Mouse (Mus musculus) CH12.LX (cell line): Measurements from ENCODE around the gene Cdc42ep1. TPM values are rescaled to one million over a fixed set of nuclear protein-coding genes. Genes with fewer than 3 reads are reported as not detected.

ENCODE experiments used
- DNase-seq: peaks from one replicate; pipeline ENCODE4 v3.0.0-alpha.2; 2013; ENCODE audit errors: extremely low read depth
- H3K27ac ChIP-seq: 2 replicates; pipeline ENCODE4 v1.5.1; 2012; ENCODE audit warnings: low read depth, mild to moderate bottlenecking, control low read depth, moderate library complexity; ENCODE audit not compliant: insufficient read depth
- H3K27me3 ChIP-seq: replicated peaks from 2 replicates; pipeline ENCODE3; 2012; ENCODE audit warnings: inconsistent platforms
- H3K36me3 ChIP-seq, 2 experiments: replicated peaks in 1 of 2; 2 replicates each; pipeline versions ENCODE3 to v1.6.1; 2012; ENCODE audit warnings: inconsistent platforms in 1 of 2, low read length in 1 of 2, mild to moderate bottlenecking in 1 of 2, mixed read lengths in 1 of 2, moderate library complexity in 1 of 2; ENCODE audit not compliant: control insufficient read depth in 1 of 2, insufficient read depth in 1 of 2
- H3K4me1 ChIP-seq, 2 experiments: 2 replicates each; pipeline ENCODE4 v1.6.1; 2012; ENCODE audit warnings: inconsistent platforms in 1 of 2, moderate library complexity in 1 of 2; ENCODE audit not compliant: insufficient read depth in 2 of 2, control insufficient read depth in 1 of 2
- H3K4me2 ChIP-seq: 2 replicates; pipeline ENCODE4 v1.6.1; 2012; ENCODE audit warnings: low read depth, mild to moderate bottlenecking, control low read depth; ENCODE audit not compliant: poor library complexity, insufficient read depth, severe bottlenecking
- H3K4me3 ChIP-seq, 3 experiments: fragments of 150-350 bp in 1 of 3; sonication (generic) in 1 of 3; replicated peaks in 1 of 3; 2 replicates each; pipeline versions ENCODE3 to v1.5.1; 2011 to 2012; ENCODE audit warnings: low read depth in 2 of 3, low read length in 2 of 3, mild to moderate bottlenecking in 2 of 3, moderate library complexity in 2 of 3, control low read depth in 1 of 3, improper control_type of control experiment in 1 of 3, inconsistent platforms in 1 of 3, mixed read lengths in 1 of 3; ENCODE audit not compliant: poor library complexity in 1 of 3
- H3K79me2 ChIP-seq: replicated peaks from 2 replicates; pipeline ENCODE4 v1.6.1; 2012; ENCODE audit warnings: mild to moderate bottlenecking, moderate library complexity; ENCODE audit not compliant: control insufficient read depth, poor library complexity, insufficient read depth, severe bottlenecking; ENCODE audit errors: extremely low read depth
- H3K9ac ChIP-seq: 2 replicates; pipeline ENCODE4 v1.6.1; 2012; ENCODE audit warnings: low read depth, mild to moderate bottlenecking, control low read depth, moderate library complexity; ENCODE audit not compliant: insufficient read depth
- H3K9me3 ChIP-seq: replicated peaks from 2 replicates; pipeline ENCODE3; 2012; ENCODE audit warnings: low read length, inconsistent platforms, mixed read lengths
- CHD2 ChIP-seq: IDR thresholded peaks from 2 replicates; pipeline ENCODE4 v1.6.1; 2011; ENCODE audit warnings: low read length, improper control_type of control experiment
- CTCF ChIP-seq, 2 experiments: IDR thresholded peaks in 1 of 2; conservative IDR thresholded peaks in 1 of 2; 2 replicates each; pipeline ENCODE4 v1.5.1; 2011 to 2012; ENCODE audit warnings: low read depth in 2 of 2, low read length in 2 of 2, improper control_type of control experiment in 1 of 2, inconsistent platforms in 1 of 2, mild to moderate bottlenecking in 1 of 2, moderate library complexity in 1 of 2
- GABPA ChIP-seq: IDR thresholded peaks from 2 replicates; pipeline ENCODE4 v1.6.1; 2012; ENCODE audit warnings: low read depth, low read length, improper control_type of control experiment, inconsistent platforms; ENCODE audit not compliant: insufficient replicate concordance
- HCFC1 ChIP-seq: IDR thresholded peaks from 2 replicates; pipeline ENCODE4 v1.6.1; 2012; ENCODE audit warnings: low read depth, mild to moderate bottlenecking, inconsistent platforms, low read length, improper control_type of control experiment
- IRF4 ChIP-seq: IDR thresholded peaks from 2 replicates; pipeline ENCODE4 v1.6.1; 2014; ENCODE audit warnings: low read depth, mild to moderate bottlenecking, inconsistent platforms, low read length, improper control_type of control experiment
- JUN ChIP-seq: IDR thresholded peaks from 2 replicates; pipeline ENCODE4 v1.6.1; 2011; ENCODE audit warnings: low read depth, mild to moderate bottlenecking, low read length, improper control_type of control experiment, moderate library complexity; ENCODE audit not compliant: insufficient read depth
- KAT2A ChIP-seq: IDR thresholded peaks from 2 replicates; pipeline ENCODE4 v1.6.1; 2012; ENCODE audit warnings: low read length, improper control_type of control experiment, inconsistent platforms; ENCODE audit not compliant: insufficient replicate concordance
- MAX ChIP-seq: IDR thresholded peaks from 2 replicates; pipeline ENCODE4 v1.6.1; 2011; ENCODE audit warnings: low read length, improper control_type of control experiment
- MAZ ChIP-seq: IDR thresholded peaks from 2 replicates; pipeline ENCODE4 v1.6.1; 2012; ENCODE audit warnings: low read depth, mild to moderate bottlenecking, inconsistent platforms, low read length, improper control_type of control experiment, moderate library complexity
- MYC ChIP-seq: IDR thresholded peaks from 2 replicates; pipeline ENCODE4 v1.6.1; 2011; ENCODE audit warnings: low read depth, mild to moderate bottlenecking, improper control_type of control experiment, low read length
- PAX5 ChIP-seq: IDR thresholded peaks from 2 replicates; pipeline ENCODE4 v1.6.1; 2012; ENCODE audit warnings: low read length, inconsistent platforms, mixed read lengths
- RCOR1 ChIP-seq: conservative IDR thresholded peaks from 2 replicates; pipeline ENCODE4 v1.6.1; 2012; ENCODE audit warnings: low read depth, mild to moderate bottlenecking, inconsistent platforms, low read length, improper control_type of control experiment
- USF2 ChIP-seq: conservative IDR thresholded peaks from 2 replicates; pipeline ENCODE4 v1.6.1; 2011; ENCODE audit warnings: low read depth, low read length, improper control_type of control experiment
- dilution Hi-C: fragments of 300-500 bp; cut with MboI; formaldehyde crosslinking; loops from 2 replicates; pipeline ENCODE4 v1.14.3; 2020; ENCODE audit warnings: low sequenced_read_pairs; ENCODE audit not compliant: extremely low pct_unique_long_range_greater_than_20kb, extremely low pct_ligation_motif_present
- in situ Hi-C: fragments of 300-500 bp; cut with MboI; formaldehyde crosslinking; loops from 3 replicates; pipeline ENCODE4 v1.14.3; 2019; ENCODE audit warnings: low sequenced_read_pairs, low pct_ligation_motif_present, low pct_unique_long_range_greater_than_20kb, mixed read lengths
- polyA plus RNA-seq: library from polyadenylated mRNA; unstranded; fragments of >175 nt; gene quantifications from 2 replicates; pipeline ENCODE4 v1.2.1, GENCODE M21; 2012; ENCODE audit warnings: low read depth; ENCODE audit not compliant: insufficient read length
- total RNA-seq, 2 experiments: library from RNA; depleted of rRNA; stranded (reverse); fragments of 300-350 nt in 1 of 2; fragments of >200 nt in 1 of 2; gene quantifications; 2 replicates each; pipeline ENCODE4 v1.2.3; 2012 to 2014

The Cdc42ep1 gene
- total and polyA plus RNA-seq, 3 experiments, result not detected

DNA sequence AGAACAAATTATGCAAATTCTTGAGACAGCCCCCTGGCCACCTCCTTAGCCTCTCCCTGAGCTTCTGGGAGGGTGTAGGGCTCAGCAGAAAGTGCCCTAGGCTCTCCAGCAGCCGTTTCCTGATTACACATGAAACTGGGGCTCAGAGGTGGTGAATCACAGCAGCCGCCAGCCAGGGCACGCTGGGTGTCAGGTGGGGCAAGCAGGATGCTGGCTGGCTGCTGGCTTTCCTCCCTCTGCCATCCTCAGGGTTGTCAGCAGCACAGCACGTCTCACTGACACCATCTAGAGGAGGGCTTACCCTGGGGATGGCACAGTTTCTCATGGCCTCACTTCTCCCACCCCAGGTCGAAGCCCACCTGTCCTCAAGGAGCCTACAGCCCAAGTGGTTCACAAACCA lies 14.1 kb upstream of the Cdc42ep1 start:
- Histone ChIP-seq H3K9me3 (peaks cover 2% of the 10 kb centered on the region), H3K27me3 (peaks cover 72% of the 10 kb centered on the region), H3K4me2 (no peak overlapping the region), H3K36me3 (no peaks in the 10 kb centered on the region), H3K79me2 (no peaks in the 10 kb centered on the region), H3K4me3 (no peak overlapping the region), H3K27ac (no peak overlapping the region), H3K9ac (no peak overlapping the region), H3K4me1 (no peaks in the 10 kb centered on the region)
- dilution Hi-C loops (loop anchor here (25.0 kb wide), 1 partner anchor 91 kb away; no protein-coding TSS in a partner anchor), in situ Hi-C loops (no loop called here)
- no peak for DNase-seq
- no peak for TF ChIP-seq USF2
- TF ChIP-seq RCOR1, result no peak
- TF ChIP-seq PAX5, result no peak
- no peak for TF ChIP-seq JUN
- no peak for TF ChIP-seq MAZ
- TF ChIP-seq MAX, result no peak
- no peak for TF ChIP-seq KAT2A
- TF ChIP-seq IRF4, result no peak

GRCm38 (mm10) chr15:78829636-78830035 lies 12.8 kb upstream of the Cdc42ep1 start:
- TF ChIP-seq MYC (no peak), CTCF (conservative IDR thresholded peaks at IDR 0.05 in 1 of 2, IDR thresholded peaks at IDR 0.05 in 1 of 2; ENCODE audit: low read depth in 2 of 2, low read length in 2 of 2) (peak in 1 of 2 experiments; percentile 30; a peak in 2 of 4 replicates)
- in situ Hi-C loops (no loop called here), dilution Hi-C loops (loop anchor here (25.0 kb wide), 1 partner anchor 92 kb away; no protein-coding TSS in a partner anchor)
- no peak overlapping the region for H3K4me3 ChIP-seq
- H3K27ac ChIP-seq, result no peak overlapping the region
- peaks cover 76% of the 10 kb centered on the region for H3K27me3 ChIP-seq
- no peak overlapping the region for H3K9ac ChIP-seq
- no peak overlapping the region for H3K4me2 ChIP-seq
- no peaks in the 10 kb centered on the region for H3K79me2 ChIP-seq
- DNase-seq, result no peak
- H3K4me1 ChIP-seq, result no peaks in the 10 kb centered on the region
- no peaks in the 10 kb centered on the region for H3K36me3 ChIP-seq
- H3K9me3 ChIP-seq, result peaks cover 2% of the 10 kb centered on the region

DNA sequence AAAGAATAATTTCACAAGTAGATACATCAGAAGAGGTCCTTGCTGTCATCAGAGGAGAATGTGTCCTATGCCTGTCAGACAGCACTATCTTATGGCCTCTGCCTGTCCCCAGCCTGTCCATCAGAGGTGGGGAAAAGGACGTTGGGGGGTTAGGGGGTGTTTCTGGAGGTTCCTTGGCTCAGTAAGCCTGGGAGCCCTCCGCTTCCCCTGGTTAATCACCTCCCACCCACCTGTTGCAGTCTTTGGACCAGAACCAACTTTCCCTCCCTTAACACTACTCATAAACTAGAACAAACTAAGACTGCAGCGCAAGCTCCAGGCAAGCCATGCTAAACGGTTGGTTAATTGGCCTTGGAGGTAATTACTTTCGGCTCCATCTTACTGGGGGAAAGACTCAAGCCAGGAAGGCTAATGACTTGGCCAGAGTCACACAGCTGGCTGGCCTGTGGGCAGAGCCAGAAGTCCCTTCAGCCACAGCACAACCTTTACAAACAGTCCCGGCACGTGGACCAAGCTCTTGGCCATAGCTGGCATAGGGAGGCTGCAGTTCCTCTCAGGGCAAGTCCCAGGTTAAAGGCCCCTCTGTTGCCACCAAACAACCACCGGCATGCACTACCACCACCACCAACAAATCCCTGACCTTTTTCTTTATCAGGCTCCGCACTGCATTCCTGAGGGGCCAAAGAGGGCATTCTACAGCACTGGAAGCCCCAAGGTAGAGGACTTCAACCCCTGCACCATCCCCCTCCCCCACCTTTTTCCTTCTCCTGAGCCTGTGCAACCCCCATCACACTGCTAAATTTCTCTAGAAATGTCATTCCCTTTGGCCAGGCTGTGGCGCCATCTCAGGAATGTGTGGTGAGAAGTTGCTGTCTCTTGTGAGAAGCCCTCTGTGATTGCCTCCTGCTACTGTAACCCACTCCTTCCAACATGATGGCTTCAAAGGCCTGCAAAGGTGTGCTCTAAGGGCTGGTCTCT lies 11.4 kb upstream of the Cdc42ep1 start:
- Histone ChIP-seq H3K36me3 (no peaks in the 10 kb centered on the region), H3K27ac (no peak overlapping the region), H3K27me3 (peaks cover 76% of the 10 kb centered on the region), H3K4me1 (no peaks in the 10 kb centered on the region), H3K9me3 (peaks cover 2% of the 10 kb centered on the region), H3K4me3 (no peak overlapping the region), H3K9ac (no peak overlapping the region), H3K4me2 (no peak overlapping the region), H3K79me2 (no peaks in the 10 kb centered on the region)
- TF ChIP-seq CHD2 (no peak), GABPA (no peak), HCFC1 (no peak)
- in situ Hi-C loops (no loop called here), dilution Hi-C loops (loop anchor here (25.0 kb wide), 1 partner anchor 94 kb away; no protein-coding TSS in a partner anchor)
- DNase-seq, result no peak
